Mouse (Mus musculus): ENCODE results near the gene Vmn1r200. TPM values are rescaled to one million over a fixed set of nuclear protein-coding genes. Genes with fewer than 3 reads are reported as not detected.

The Vmn1r200 gene
- polyA plus RNA-seq (2015; fragmentation: Illumina TruSeq; extraction: RNeasy Lipid Tissue Mini Kit (QIAGEN cat#74804); ENCODE audit: insufficient read depth, low replicate concordance) = not detected

GRCm38 (mm10) chr13:22390073-22390472 is at the start of gene Vmn1r200:
Gene Vmn1r200, plus strand, starts transcription at chr13:22390373.

GRCm38 (mm10) chr13:22350064-22350463 is 40.1 kb upstream of the Vmn1r200 start, which contains the start of gene Vmn1r198:
Gene Vmn1r198, plus strand, starts transcription at chr13:22350364.

GRCm38 (mm10) chr13:22379518-22379917 is 10.7 kb upstream of the Vmn1r200 start, which contains the start of gene Vmn1r199:
Gene Vmn1r199, plus strand, starts transcription at chr13:22379818.

Other genes with a start within 250 kb of the Vmn1r200 start
- gene Vmn1r191, start 206.4 kb upstream of the Vmn1r200 start, polyA plus RNA-seq (2015; fragmentation: Illumina TruSeq; extraction: RNeasy Lipid Tissue Mini Kit (QIAGEN cat#74804); ENCODE audit: insufficient read depth, low replicate concordance) = not detected
- not detected for gene Vmn1r192, start 199.2 kb upstream of the Vmn1r200 start, polyA plus RNA-seq (2015; fragmentation: Illumina TruSeq; extraction: RNeasy Lipid Tissue Mini Kit (QIAGEN cat#74804); ENCODE audit: insufficient read depth, low replicate concordance)
- not detected for gene Vmn1r193, start 167.2 kb upstream of the Vmn1r200 start, polyA plus RNA-seq (2015; fragmentation: Illumina TruSeq; extraction: RNeasy Lipid Tissue Mini Kit (QIAGEN cat#74804); ENCODE audit: insufficient read depth, low replicate concordance)
- not detected for gene Vmn1r194, start 146.2 kb upstream of the Vmn1r200 start, polyA plus RNA-seq (2015; fragmentation: Illumina TruSeq; extraction: RNeasy Lipid Tissue Mini Kit (QIAGEN cat#74804); ENCODE audit: insufficient read depth, low replicate concordance)
- not detected for gene Vmn1r195, start 119.9 kb upstream of the Vmn1r200 start, polyA plus RNA-seq (2015; fragmentation: Illumina TruSeq; extraction: RNeasy Lipid Tissue Mini Kit (QIAGEN cat#74804); ENCODE audit: insufficient read depth, low replicate concordance)
- not detected for gene Vmn1r196, start 100.5 kb upstream of the Vmn1r200 start, polyA plus RNA-seq (2015; fragmentation: Illumina TruSeq; extraction: RNeasy Lipid Tissue Mini Kit (QIAGEN cat#74804); ENCODE audit: insufficient read depth, low replicate concordance)
- gene Vmn1r197, start 65.8 kb upstream of the Vmn1r200 start, polyA plus RNA-seq (2015; fragmentation: Illumina TruSeq; extraction: RNeasy Lipid Tissue Mini Kit (QIAGEN cat#74804); ENCODE audit: insufficient read depth, low replicate concordance) = not detected
- not detected for gene Vmn1r198, start 40.0 kb upstream of the Vmn1r200 start, polyA plus RNA-seq (2015; fragmentation: Illumina TruSeq; extraction: RNeasy Lipid Tissue Mini Kit (QIAGEN cat#74804); ENCODE audit: insufficient read depth, low replicate concordance)
- gene Vmn1r199, start 10.6 kb upstream of the Vmn1r200 start, polyA plus RNA-seq (2015; fragmentation: Illumina TruSeq; extraction: RNeasy Lipid Tissue Mini Kit (QIAGEN cat#74804); ENCODE audit: insufficient read depth, low replicate concordance) = not detected
- not detected for gene Vmn1r201, start 81.5 kb downstream of the Vmn1r200 start, polyA plus RNA-seq (2015; fragmentation: Illumina TruSeq; extraction: RNeasy Lipid Tissue Mini Kit (QIAGEN cat#74804); ENCODE audit: insufficient read depth, low replicate concordance)
- not detected for gene Vmn1r202, start 115.0 kb downstream of the Vmn1r200 start, polyA plus RNA-seq (2015; fragmentation: Illumina TruSeq; extraction: RNeasy Lipid Tissue Mini Kit (QIAGEN cat#74804); ENCODE audit: insufficient read depth, low replicate concordance)
- gene Vmn1r203, start 127.7 kb downstream of the Vmn1r200 start, polyA plus RNA-seq (2015; fragmentation: Illumina TruSeq; extraction: RNeasy Lipid Tissue Mini Kit (QIAGEN cat#74804); ENCODE audit: insufficient read depth, low replicate concordance) = 0.03 TPM
- not detected for gene Vmn1r204, start 162.8 kb downstream of the Vmn1r200 start, polyA plus RNA-seq (2015; fragmentation: Illumina TruSeq; extraction: RNeasy Lipid Tissue Mini Kit (QIAGEN cat#74804); ENCODE audit: insufficient read depth, low replicate concordance)
- gene Vmn1r205, start 202.6 kb downstream of the Vmn1r200 start, polyA plus RNA-seq (2015; fragmentation: Illumina TruSeq; extraction: RNeasy Lipid Tissue Mini Kit (QIAGEN cat#74804); ENCODE audit: insufficient read depth, low replicate concordance) = not detected
- gene Vmn1r206, start 233.9 kb downstream of the Vmn1r200 start, polyA plus RNA-seq (2015; fragmentation: Illumina TruSeq; extraction: RNeasy Lipid Tissue Mini Kit (QIAGEN cat#74804); ENCODE audit: insufficient read depth, low replicate concordance) = not detected